Comparison of ENCODE assay signal across 8 mouse cellular contexts in the genomic region with DNA sequence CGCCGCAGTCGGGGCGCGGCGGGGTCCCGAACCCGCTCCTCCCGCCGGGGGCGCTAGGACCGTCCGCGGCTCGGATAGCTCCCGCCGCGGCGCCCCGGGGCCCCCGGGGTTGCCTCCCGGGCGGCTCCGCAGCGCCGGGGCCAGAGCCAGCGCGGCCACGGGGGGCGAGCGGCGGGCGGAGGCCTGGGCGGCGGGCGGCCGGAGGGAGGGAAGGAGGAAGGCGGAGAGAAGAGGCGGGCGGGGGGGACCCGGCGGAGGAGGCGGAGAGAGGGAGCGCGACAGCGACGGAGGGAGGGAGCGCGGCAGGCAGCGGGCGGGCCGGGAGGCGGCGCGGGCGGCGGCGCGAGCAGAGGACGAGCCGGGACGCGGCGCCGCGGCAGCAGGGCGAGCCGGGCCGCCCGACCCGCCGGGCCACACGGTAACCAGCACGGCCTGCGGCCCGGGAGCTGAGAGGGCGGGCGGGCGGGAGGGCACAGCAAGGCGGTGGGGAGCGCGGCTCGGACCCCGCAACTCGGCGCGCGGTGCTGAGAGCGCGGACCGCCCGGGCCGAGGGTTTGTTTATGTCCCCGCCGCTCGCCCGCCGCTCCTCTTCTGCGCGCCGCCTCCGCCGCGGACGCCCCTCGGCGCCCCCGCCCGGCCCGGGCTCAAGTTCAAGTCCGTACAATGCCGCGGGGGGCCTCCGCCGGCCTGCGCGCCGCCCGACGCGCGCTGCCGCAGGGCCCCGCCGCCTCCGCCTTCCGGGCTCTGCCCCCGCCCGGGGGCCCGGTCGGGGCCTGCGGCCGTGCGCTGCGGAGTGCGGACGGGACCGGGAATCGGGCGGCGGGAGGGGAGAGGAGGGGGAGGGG. TPM values are rescaled to one million over a fixed set of nuclear protein-coding genes. Genes with fewer than 3 reads are reported as not detected.
DNase-seq lines count a peak whose midpoint lies in the region; ATAC-seq and TF ChIP-seq lines count a peak whose summit lies in the region.

No protein-coding gene starts in this region.

- TF ChIP-seq POLR2A in olfactory bulb, adult 2 months (IDR thresholded peaks at IDR 0.05; ENCODE audit: insufficient read depth, low read depth, low read length), result no peak

- peaks cover 42% of the 10 kb centered on the region for H3K4me1 ChIP-seq in heart, embryonic 11.5 days (ENCODE audit: control insufficient read depth, insufficient read depth, low read length)
- H3K4me1 ChIP-seq in kidney, embryonic 14.5 days (ENCODE audit: control insufficient read depth, insufficient read depth, low read length), result peaks cover 44% of the 10 kb centered on the region
- H3K4me1 ChIP-seq in olfactory bulb, adult 2 months (ENCODE audit: control insufficient read depth, insufficient read depth, low read length), result peaks cover 38% of the 10 kb centered on the region

- peak; percentile 26 for ATAC-seq in heart, embryonic 11.5 days (replicated peaks; ENCODE audit: insufficient number of reproducible peaks, low FRiP score, low TSS enrichment)
- peak; percentile 32 for ATAC-seq in kidney, embryonic 14.5 days (ENCODE audit: low FRiP score, low TSS enrichment)

- no peaks in the 10 kb centered on the region for H3K9me3 ChIP-seq in heart, embryonic 11.5 days (replicated peaks; ENCODE audit: control insufficient read depth, low read length)
- H3K9me3 ChIP-seq in kidney, embryonic 14.5 days (ENCODE audit: control insufficient read depth, low read length), result no peaks in the 10 kb centered on the region

- H3K36me3 ChIP-seq in heart, embryonic 11.5 days (ENCODE audit: control insufficient read depth, insufficient read depth, low read length), result no peaks in the 10 kb centered on the region
- H3K36me3 ChIP-seq in kidney, embryonic 14.5 days (ENCODE audit: control insufficient read depth, insufficient read depth, low read length), result no peaks in the 10 kb centered on the region

- WGBS in heart, embryonic 11.5 days (ENCODE audit: insufficient replicate concordance), result 2% methylated on average over 61 of the region's 141 CpGs
- WGBS in kidney, embryonic 14.5 days, result under 1% methylated on average over 50 of the region's 141 CpGs
- WGBS in olfactory bulb, adult 2 months, result 1% methylated on average over 87 of the region's 141 CpGs

- peak overlapping the region; percentile 93 for H3K9ac ChIP-seq in heart, embryonic 11.5 days (ENCODE audit: low read depth, low read length)
- H3K9ac ChIP-seq in kidney, embryonic 14.5 days (ENCODE audit: low read depth, low read length), result peak overlapping the region; percentile 98

- H3K27ac ChIP-seq in heart, embryonic 11.5 days (ENCODE audit: low read depth, low read length), result peak overlapping the region; percentile 96
- H3K27ac ChIP-seq in kidney, embryonic 14.5 days (ENCODE audit: low read depth, low read length), result peak overlapping the region; percentile 95
- H3K27ac ChIP-seq in olfactory bulb, adult 2 months (ENCODE audit: insufficient read depth, low read depth, low read length), result peak overlapping the region; percentile 85

- peak; percentile 35 to 49 for DNase-seq in B cell, adult 2 months
- DNase-seq in adipocyte (ENCODE audit: low spot score), result peak; percentile 62
- peak; percentile 50 for DNase-seq in embryo, embryonic 9.5 days (ENCODE audit: extremely low spot score)
- peak; percentile 74 to 81 for DNase-seq in lung, adult 18-20 months
- peak; percentile 61 for DNase-seq in urinary bladder, adult 2 months (ENCODE audit: low spot score)

- H3K4me2 ChIP-seq in heart, embryonic 11.5 days, result peak overlapping the region; percentile 85
- H3K4me2 ChIP-seq in kidney, embryonic 14.5 days (replicated peaks; ENCODE audit: low read depth, low read length), result peak overlapping the region; percentile 78

- no peaks in the 10 kb centered on the region for H3K27me3 ChIP-seq in heart, embryonic 11.5 days (ENCODE audit: control insufficient read depth, insufficient read depth, low read length)
- no peaks in the 10 kb centered on the region for H3K27me3 ChIP-seq in kidney, embryonic 14.5 days (ENCODE audit: control insufficient read depth, insufficient read depth, low read length)

- peak overlapping the region; percentile 88 for H3K4me3 ChIP-seq in heart, embryonic 11.5 days (ENCODE audit: low read depth, low read length)
- peak overlapping the region; percentile 79 for H3K4me3 ChIP-seq in kidney, embryonic 14.5 days (ENCODE audit: low read length)
- H3K4me3 ChIP-seq in olfactory bulb, adult 2 months (ENCODE audit: insufficient read depth, low read depth, low read length), result peak overlapping the region; percentile 86

- TF ChIP-seq CTCF in olfactory bulb, adult 2 months (IDR thresholded peaks at IDR 0.05; ENCODE audit: insufficient read depth, low read depth, low read length), result no peak

RNA-seq across cellular contexts. Expression of a gene that starts 1.1 kb away (rescaled TPM):
- polyA plus RNA-seq in heart, embryonic 11.5 days (2014; fragmentation: Nextera tagmentation; extraction: Ambion mirVana), result 55.1 and 60.1 TPM in 2 replicates
- 59.9 and 87.9 TPM in 2 replicates for polyA plus RNA-seq in kidney, embryonic 14.5 days (2014; fragmentation: Nextera tagmentation; extraction: Ambion mirVana)
- polyA plus RNA-seq in olfactory bulb, adult 2 months (2012; ENCODE audit: insufficient read depth, insufficient read length, low replicate concordance, missing spikeins), result not detected in 2 replicates
- polyA plus RNA-seq in urinary bladder, adult 2 months (2012; rRNA removed), result 14.8 and 16.6 TPM in 2 replicates

Comparison
In these comparisons a context has a peak if more than half of its experiments do, and no peak if none do; other contexts are left out.
1. Peak in every context shown above with its lines: DNase-seq, ATAC-seq, H3K4me3 ChIP-seq and H3K27ac ChIP-seq.